ENCODE assay signal across 18 mouse cellular contexts in genomic region chr12:110974726-110975125, GRCm38 (mm10). TPM values are rescaled to one million over a fixed set of nuclear protein-coding genes. Genes with fewer than 3 reads are reported as not detected.
A peak's percentile ranks its signal among the peaks of the same experiment; 100 is the strongest.
DNase-seq lines count a peak whose midpoint lies in the region; ATAC-seq and TF ChIP-seq lines count a peak whose summit lies in the region.
"Had no signal": no experiment of that assay in that cellular context is flagged by ENCODE, and none has a peak within 500 bp of the region (broad histone marks: within the 10 kb centered on the region; RNA-seq: fewer than 3 reads in every experiment).

No protein-coding gene starts in this region.

- H3K27ac ChIP-seq in cerebellum, adult 2 months (ENCODE audit: insufficient read depth, low read length) = 0 out of 2 replicates have a peak overlapping the region, but pooled peaks have one; percentile 59
- H3K27ac ChIP-seq in lung, embryonic 14.5 days (ENCODE audit: low read depth) = peak overlapping the region; percentile 26; the same call in 1 of the 2 replicates
- H3K27ac ChIP-seq in hindbrain, embryonic 10.5 days = no peak overlapping the region
- H3K27ac ChIP-seq: forebrain, embryonic 15.5 days; limb, embryonic 10.5 days; lung, embryonic 15.5 days; neural tube, embryonic 15.5 days had no signal

- DNase-seq in cerebellum, adult 2 months = no peak
- DNase-seq in cerebellum, adult 8-10 months = no peak
- DNase-seq in lung, embryonic 14.5 days = no peak
- DNase-seq in lung, postnatal 36 days = no peak
- no peak for DNase-seq in left cerebral cortex, postnatal 36 days (ENCODE audit: low spot score in 2 of 2)
- DNase-seq in hindbrain, embryonic 10.5 days (ENCODE audit: low spot score) = no peak
- DNase-seq: embryo, embryonic 11 days; kidney, adult 18-20 months; kidney, postnatal 25 days; layer of hippocampus, postnatal 36 days; spleen, adult 18-20 months had no signal

- H3K4me3 ChIP-seq in cerebellum, adult 2 months (replicated peaks; ENCODE audit: insufficient read depth, low read depth, low read length) = no peak overlapping the region
- H3K4me3 ChIP-seq in lung, embryonic 14.5 days (ENCODE audit: low read depth, low read length) = no peak overlapping the region
- H3K4me3 ChIP-seq in hindbrain, embryonic 10.5 days = no peak overlapping the region
- H3K4me3 ChIP-seq: forebrain, embryonic 15.5 days; limb, embryonic 10.5 days; lung, embryonic 15.5 days; neural tube, embryonic 15.5 days had no signal

- no peak overlapping the region for H3K4me2 ChIP-seq in lung, embryonic 14.5 days
- H3K4me2 ChIP-seq: forebrain, embryonic 15.5 days; lung, embryonic 15.5 days; neural tube, embryonic 15.5 days had no signal

- 89% methylated on average over 6 of the region's 6 CpGs for WGBS in cerebellum, adult 2 months
- 82% methylated on average over 6 of the region's 6 CpGs for WGBS in lung, embryonic 14.5 days
- 88% methylated on average over 6 of the region's 6 CpGs for WGBS in hindbrain, embryonic 10.5 days

- no peak for TF ChIP-seq CTCF in cerebellum, adult 2 months (IDR thresholded peaks at IDR 0.05; ENCODE audit: borderline replicate concordance, insufficient read depth, low read depth, low read length)
- TF ChIP-seq CTCF in lung, embryonic 14.5 days (IDR thresholded peaks at IDR 0.05; ENCODE audit: low read depth) = no peak

- TF ChIP-seq POLR2A in cerebellum, adult 2 months (IDR thresholded peaks at IDR 0.05; ENCODE audit: borderline replicate concordance, insufficient read depth, low read length) = no peak

- intact Hi-C loops in left cerebral cortex, postnatal 36 days (cut with DNase I) = no loop called here

- H3K27me3 ChIP-seq in cerebellum, adult 2 months (ENCODE audit: control insufficient read depth, insufficient read depth, low read length) = no peaks in the 10 kb centered on the region
- H3K27me3 ChIP-seq in lung, embryonic 14.5 days (ENCODE audit: insufficient read depth, low read length) = no peaks in the 10 kb centered on the region
- H3K27me3 ChIP-seq in hindbrain, embryonic 10.5 days (ENCODE audit: insufficient read depth, poor library complexity, severe bottlenecking) = peaks cover 15% of the 10 kb centered on the region; the same call in 1 of the 2 replicates
- H3K27me3 ChIP-seq: forebrain, embryonic 15.5 days; lung, embryonic 15.5 days; neural tube, embryonic 15.5 days had no signal

- H3K9me3 ChIP-seq in lung, embryonic 14.5 days (ENCODE audit: low read depth, low read length) = no peaks in the 10 kb centered on the region
- no peaks in the 10 kb centered on the region for H3K9me3 ChIP-seq in hindbrain, embryonic 10.5 days
- H3K9me3 ChIP-seq: forebrain, embryonic 15.5 days; limb, embryonic 10.5 days; lung, embryonic 15.5 days; neural tube, embryonic 15.5 days had no signal

- H3K9ac ChIP-seq in lung, embryonic 14.5 days = no peak overlapping the region
- H3K9ac ChIP-seq: forebrain, embryonic 15.5 days; lung, embryonic 15.5 days; neural tube, embryonic 15.5 days had no signal

- H3K36me3 ChIP-seq in lung, embryonic 14.5 days (ENCODE audit: insufficient read depth) = peaks cover 49% of the 10 kb centered on the region
- H3K36me3 ChIP-seq in hindbrain, embryonic 10.5 days = peaks cover 74% of the 10 kb centered on the region

- H3K4me1 ChIP-seq in cerebellum, adult 2 months (ENCODE audit: control insufficient read depth, insufficient read depth, low read length) = peaks cover 40% of the 10 kb centered on the region
- no peaks in the 10 kb centered on the region; the same call in 1 of the 2 replicates for H3K4me1 ChIP-seq in lung, embryonic 14.5 days (ENCODE audit: insufficient read depth)
- peaks cover 25% of the 10 kb centered on the region for H3K4me1 ChIP-seq in hindbrain, embryonic 10.5 days (replicated peaks)

- no peak for ATAC-seq in lung, embryonic 14.5 days (ENCODE audit: insufficient read depth)
- ATAC-seq in hematopoietic stem cell, adult 5-6 weeks (replicated peaks in 1 of 2; ENCODE audit: insufficient read depth in 1 of 2, low FRiP score in 2 of 2, low TSS enrichment in 1 of 2, low read depth in 1 of 2, poor library complexity in 2 of 2, severe bottlenecking in 2 of 2) = peak; percentile 14 to 44; a peak in 3 of 4 replicates
- ATAC-seq in megakaryocyte, adult 5-6 weeks (ENCODE audit: poor library complexity, severe bottlenecking) = peak; percentile 55
- ATAC-seq: forebrain, embryonic 15.5 days; hindbrain, embryonic 16.5 days had no signal

RNA-seq across cellular contexts. Expression of gene Ankrd9, which starts 4.1 kb away (rescaled TPM):
- polyA plus RNA-seq in cerebellum, adult 2 months (2012; rRNA removed) = 53.3 and 54.8 TPM in 2 replicates
- 11.2 and 14.2 TPM in 2 replicates for polyA plus RNA-seq in lung, embryonic 14.5 days (2014; fragmentation: Nextera tagmentation; extraction: Ambion mirVana)
- total RNA-seq in hematopoietic stem cell, adult 5-6 weeks (2017) = 4.2 and 6.8 TPM in 2 replicates
- total RNA-seq in megakaryocyte, adult 5-6 weeks (2015) = 1.6 and 2.8 TPM in 2 replicates
- 3.0 and 3.3 TPM in 2 replicates for total RNA-seq in megakaryocyte, adult 5-6 weeks (2017)
- 10 to 100 TPM; 15.1 to 19.4 TPM for total RNA-seq in left cerebral cortex, postnatal 36 days (2021)
- 16.2 and 16.6 TPM in 2 replicates for polyA plus RNA-seq in hindbrain, embryonic 10.5 days (2016; fragmentation: Nextera tagmentation; extraction: Ambion mirVana)
